Mouse (Mus musculus) embryonic fibroblast, embryonic 13.5 days (primary cell): ENCODE measurements around the gene Hist1h2ab. TPM values are rescaled to one million over a fixed set of nuclear protein-coding genes. Genes with fewer than 3 reads are reported as not detected.
A peak's percentile ranks its signal among the peaks of the same experiment; 100 is the strongest.

Experiments used
- H3K27ac ChIP-seq: 2 replicates; pipeline ENCODE4 v1.5.1; 2012; ENCODE audit warnings: low read length, control low read depth, inconsistent platforms; ENCODE audit not compliant: insufficient read depth
- H3K4me1 ChIP-seq: 2 replicates; pipeline ENCODE4 v1.6.1; 2011; ENCODE audit warnings: low read length; ENCODE audit not compliant: control insufficient read depth, insufficient read depth
- H3K4me3 ChIP-seq: 2 replicates; pipeline ENCODE4 v1.5.1; 2011; ENCODE audit warnings: mild to moderate bottlenecking, control low read depth, low read length; ENCODE audit not compliant: insufficient read depth
- CTCF ChIP-seq: IDR thresholded peaks from 2 replicates; pipeline ENCODE4 v1.5.1; 2011; ENCODE audit warnings: mild to moderate bottlenecking, control low read depth, low read length, moderate library complexity, borderline replicate concordance; ENCODE audit not compliant: insufficient read depth
- POLR2A ChIP-seq: IDR thresholded peaks from 2 replicates; pipeline ENCODE4 v1.6.1; 2011; ENCODE audit warnings: low read depth, mild to moderate bottlenecking, control low read depth, low read length, moderate library complexity
- polyA plus RNA-seq: library from polyadenylated mRNA; stranded (reverse); fragments of >200 nt; gene quantifications from 2 replicates; pipeline ENCODE4 v1.2.4, GENCODE M21; 2011; ENCODE audit warnings: low read depth; ENCODE audit not compliant: missing spikeins, insufficient read length

The Hist1h2ab gene
- polyA plus RNA-seq, 1 experiment, result 12.3 TPM

DNA sequence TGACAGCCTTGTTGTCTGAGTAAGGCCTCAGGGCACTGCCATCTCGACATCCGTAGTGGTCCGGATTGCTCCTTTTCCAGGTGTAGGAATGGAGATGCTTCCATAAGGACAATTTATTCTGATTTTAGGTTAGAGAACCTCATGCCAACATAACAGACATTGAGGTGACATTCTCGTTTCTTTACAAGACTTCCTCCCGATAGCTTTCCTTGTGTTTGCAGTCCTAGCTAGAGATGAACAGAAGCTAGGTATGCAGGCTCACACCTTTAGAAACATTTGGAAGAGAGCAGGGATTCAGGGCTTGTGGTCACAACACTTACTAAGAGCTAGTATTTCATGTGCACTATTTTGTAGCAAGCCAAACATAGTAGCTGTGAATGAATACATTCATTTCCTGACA is 7.7 kb upstream of the Hist1h2ab start:
- H3K4me1 ChIP-seq, result peaks cover 6% of the 10 kb centered on the region; the same call in 1 of the 2 replicates
- H3K4me3 ChIP-seq, result no peak overlapping the region
- TF ChIP-seq CTCF (no peak), POLR2A (no peak)
- no peak overlapping the region for H3K27ac ChIP-seq

DNA sequence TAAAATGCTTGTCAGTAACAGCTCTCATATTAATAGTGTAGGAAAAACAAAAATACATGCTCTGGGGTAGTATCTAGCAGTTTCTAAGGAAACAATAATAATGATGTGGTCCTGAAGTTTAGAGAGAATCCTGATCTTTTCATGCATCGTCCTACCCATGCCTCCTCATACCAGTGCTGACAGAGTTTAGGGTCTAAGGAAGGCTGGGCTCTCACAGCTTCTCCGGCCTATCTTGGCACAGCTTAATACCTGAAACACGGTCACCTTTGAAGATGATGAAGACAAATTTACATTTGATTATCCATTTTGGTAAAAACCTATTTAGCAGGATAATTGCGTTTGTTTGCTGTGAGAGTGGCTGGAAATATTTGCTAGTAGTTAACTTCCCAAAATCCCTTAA is 7.0 kb upstream of the Hist1h2ab start:
- peaks cover 6% of the 10 kb centered on the region for H3K4me1 ChIP-seq

DNA sequence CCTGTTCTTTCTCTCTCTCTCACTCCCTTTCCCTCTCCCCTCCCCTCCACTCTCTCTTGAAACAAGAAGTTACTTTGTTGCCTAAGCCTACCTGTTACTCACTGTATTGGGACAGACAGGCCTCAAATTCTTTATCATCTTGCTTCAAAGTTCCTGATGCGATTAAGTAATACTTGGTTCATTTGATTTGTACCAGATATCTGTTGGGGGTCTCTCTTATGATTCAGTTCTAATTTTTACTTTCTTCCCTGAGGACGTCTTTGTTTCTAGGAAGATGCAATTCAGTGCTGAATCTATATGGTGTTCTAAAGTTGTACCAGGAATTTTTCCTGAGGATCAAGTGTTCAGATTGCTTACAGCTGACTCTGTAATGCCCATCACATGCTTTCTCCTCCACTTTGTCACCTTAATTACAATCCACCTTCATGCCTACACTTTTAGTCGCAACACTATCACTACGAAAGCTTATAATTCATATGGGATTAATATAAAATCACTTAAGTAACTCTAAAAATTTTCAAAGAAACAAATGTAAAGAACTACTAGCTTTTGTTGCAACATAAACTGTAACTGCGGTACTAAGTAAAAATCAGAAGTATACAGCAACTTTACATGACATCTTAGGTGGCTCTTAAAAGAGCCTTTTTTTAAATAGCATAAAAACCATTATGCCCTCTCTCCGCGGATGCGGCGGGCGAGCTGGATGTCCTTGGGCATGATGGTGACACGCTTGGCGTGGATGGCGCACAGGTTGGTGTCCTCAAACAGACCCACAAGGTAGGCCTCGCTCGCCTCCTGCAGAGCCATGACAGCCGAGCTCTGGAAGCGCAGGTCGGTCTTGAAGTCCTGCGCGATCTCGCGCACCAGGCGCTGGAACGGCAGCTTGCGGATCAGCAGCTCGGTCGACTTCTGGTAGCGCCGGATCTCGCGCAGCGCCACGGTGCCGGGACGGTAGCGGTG is 6.2 kb upstream of the Hist1h2ab start:
- Histone ChIP-seq H3K27ac (peak overlapping the region; percentile 66), H3K4me3 (peak overlapping the region; percentile 47), H3K4me1 (peaks cover 8% of the 10 kb centered on the region)
- TF ChIP-seq POLR2A (peak; percentile 76), CTCF (no peak)

More for the DNA sequence above, 7.0 kb upstream of the Hist1h2ab start:
- no peak overlapping the region; the same call in 1 of the 2 replicates for H3K4me3 ChIP-seq
- TF ChIP-seq CTCF (no peak), POLR2A (no peak; the same call in 1 of the 2 replicates)
- peak overlapping the region; percentile 66; the same call in 1 of the 2 replicates for H3K27ac ChIP-seq

DNA sequence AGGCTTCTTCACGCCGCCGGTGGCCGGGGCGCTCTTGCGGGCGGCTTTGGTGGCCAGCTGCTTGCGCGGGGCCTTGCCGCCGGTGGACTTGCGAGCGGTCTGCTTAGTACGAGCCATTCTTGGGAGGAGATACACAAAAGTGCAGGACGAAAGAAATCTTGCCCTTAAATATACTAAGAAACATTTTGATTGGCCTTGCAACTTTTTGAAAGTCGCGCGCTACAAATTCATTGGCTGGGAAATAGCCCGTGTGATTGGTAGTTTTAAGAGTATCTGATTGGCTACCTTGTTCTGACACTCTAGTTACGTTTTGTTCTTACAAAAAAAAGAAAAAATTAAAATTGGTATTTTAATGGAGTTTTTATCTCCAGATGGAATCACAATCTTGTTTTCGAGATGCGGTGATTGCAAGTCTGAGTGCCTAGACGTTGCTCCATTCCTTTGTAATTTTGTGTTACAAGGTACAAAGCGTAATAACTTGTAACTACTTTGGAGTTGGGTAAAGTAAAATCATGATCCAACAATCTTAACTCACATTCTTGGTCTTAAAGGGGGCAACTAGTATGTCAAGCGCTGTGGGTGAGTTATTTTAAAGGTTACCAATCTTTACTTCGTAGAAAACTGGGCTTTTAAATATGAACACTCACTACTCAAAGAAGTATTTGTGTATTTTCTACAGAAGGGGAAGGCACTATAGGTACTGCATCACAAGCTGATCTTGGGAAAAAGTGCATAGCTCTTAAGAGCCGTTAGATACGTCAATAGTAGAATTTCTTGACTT is 5.4 kb upstream of the Hist1h2ab start, which contains the start of gene Hist1h3c:
Gene Hist1h3c, minus strand, starts transcription at position 222 of the 781 bp plus-strand sequence.
- Histone ChIP-seq H3K27ac (peak within 1 kb of the TSS; percentile 99), H3K4me1 (peaks cover 12% of the 10 kb centered on the region)

DNA sequence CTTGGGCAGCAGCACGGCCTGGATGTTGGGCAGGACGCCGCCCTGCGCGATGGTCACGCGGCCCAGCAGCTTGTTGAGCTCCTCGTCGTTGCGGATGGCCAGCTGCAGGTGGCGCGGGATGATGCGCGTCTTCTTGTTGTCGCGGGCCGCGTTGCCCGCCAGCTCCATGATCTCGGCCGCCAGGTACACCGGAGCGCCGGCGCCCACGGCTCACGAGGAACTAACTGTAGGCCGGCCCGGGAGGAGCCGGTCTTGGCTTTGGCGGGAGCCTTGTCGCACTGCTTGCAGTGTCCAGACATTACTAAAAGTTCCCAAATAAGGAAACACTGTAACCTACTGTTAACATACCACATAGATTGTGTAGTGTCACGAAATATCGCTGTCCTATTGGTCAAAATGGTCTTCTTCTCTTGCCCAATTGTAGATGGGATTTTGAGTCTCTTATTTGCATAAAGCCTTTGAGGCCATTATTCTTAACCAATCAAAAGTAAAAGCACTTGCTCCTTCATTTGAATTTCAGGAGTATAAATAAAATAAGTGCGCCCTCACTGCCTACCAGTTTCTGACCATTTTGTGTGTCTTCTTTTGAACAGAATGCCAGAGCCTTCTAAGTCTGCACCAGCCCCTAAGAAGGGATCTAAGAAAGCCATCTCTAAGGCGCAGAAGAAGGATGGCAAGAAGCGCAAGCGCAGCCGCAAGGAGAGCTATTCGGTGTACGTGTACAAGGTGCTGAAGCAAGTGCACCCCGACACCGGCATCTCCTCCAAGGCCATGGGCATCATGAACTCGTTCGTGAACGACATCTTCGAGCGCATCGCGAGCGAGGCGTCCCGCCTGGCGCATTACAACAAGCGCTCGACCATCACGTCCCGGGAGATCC is 4.5 kb upstream of the Hist1h2ab start, which contains the start of gene Hist1h2bb:
Gene Hist1h2bb, plus strand, starts transcription at position 534 of the 880 bp plus-strand sequence.
- H3K4me1 ChIP-seq, result peaks cover 12% of the 10 kb centered on the region
- TF ChIP-seq POLR2A, result peak; percentile 90
- peak within 1 kb of the TSS; percentile 99 for H3K27ac ChIP-seq
- peak within 1 kb of the TSS; percentile 40 for H3K4me3 ChIP-seq

More for the DNA sequence above, 5.4 kb upstream of the Hist1h2ab start, which contains the start of gene Hist1h3c:
- H3K4me3 ChIP-seq, result peak within 1 kb of the TSS; percentile 47
- TF ChIP-seq CTCF (no peak), POLR2A (peak; percentile 70)

GRCm38 (mm10) chr13:23747081-23747891 is 3.6 kb upstream of the Hist1h2ab start:
- Histone ChIP-seq H3K27ac (peak overlapping the region; percentile 99), H3K4me1 (peaks cover 12% of the 10 kb centered on the region)
- TF ChIP-seq CTCF (no peak), POLR2A (peak; percentile 72)

GRCm38 (mm10) chr13:23747892-23748288 is 3.0 kb upstream of the Hist1h2ab start:
- TF ChIP-seq CTCF (no peak), POLR2A (0 out of 2 replicates have a peak, but pooled peaks have one; percentile 18)
- Histone ChIP-seq H3K4me3 (no peak overlapping the region), H3K27ac (peak overlapping the region; percentile 99), H3K4me1 (peaks cover 12% of the 10 kb centered on the region)

More at GRCm38 (mm10) chr13:23747081-23747891, 3.6 kb upstream of the Hist1h2ab start:
- H3K4me3 ChIP-seq, result peak overlapping the region; percentile 23; the same call in 1 of the 2 replicates

- TF ChIP-seq POLR2A, result no peak
- TF ChIP-seq CTCF, result no peak
- Histone ChIP-seq H3K27ac (peak overlapping the region; percentile 99), H3K4me1 (peaks cover 6% of the 10 kb centered on the region), H3K4me3 (no peak overlapping the region)
Observed at GRCm38 (mm10) chr13:23749563-23750121, 1.3 kb upstream of the Hist1h2ab start.
